Mouse (Mus musculus) hindbrain, embryonic 13.5 days (tissue): ENCODE data around the gene C3ar1. TPM values are rescaled to one million over a fixed set of nuclear protein-coding genes. Genes with fewer than 3 reads are reported as not detected.
A peak's percentile ranks its signal among the peaks of the same experiment; 100 is the strongest.

Experiments used
- ATAC-seq: fragments of 200-750 bp; cut with Nextera tagmentation; 2 replicates; pipeline ENCODE4 v1.8.0; 2017; ENCODE audit warnings: moderate TSS enrichment; ENCODE audit not compliant: low FRiP score
- H3K27ac ChIP-seq: fragments of 300-500 bp; sonication (generic); 2 replicates; pipeline ENCODE4 v1.5.1; 2015; ENCODE audit warnings: inconsistent platforms, mild to moderate bottlenecking, moderate library complexity
- H3K27me3 ChIP-seq: fragments of 300-500 bp; sonication (generic); 2 replicates; pipeline ENCODE4 v1.6.1; 2015; ENCODE audit warnings: mild to moderate bottlenecking, inconsistent platforms
- H3K36me3 ChIP-seq: fragments of 300-500 bp; sonication (generic); 2 replicates; pipeline ENCODE4 v1.6.1; 2015; ENCODE audit warnings: mild to moderate bottlenecking, inconsistent platforms
- H3K4me1 ChIP-seq: fragments of 300-500 bp; sonication (generic); replicated peaks from 2 replicates; pipeline ENCODE4 v1.6.1; 2015; ENCODE audit warnings: inconsistent platforms
- H3K4me2 ChIP-seq: fragments of 300-500 bp; sonication (generic); 2 replicates; pipeline ENCODE4 v1.6.1; 2015; ENCODE audit warnings: inconsistent platforms, mild to moderate bottlenecking, moderate library complexity
- H3K4me3 ChIP-seq: fragments of 300-500 bp; sonication (generic); 2 replicates; pipeline ENCODE4 v1.5.1; 2015; ENCODE audit warnings: mild to moderate bottlenecking, inconsistent platforms
- H3K9ac ChIP-seq: fragments of 300-500 bp; sonication (generic); 2 replicates; pipeline ENCODE4 v1.6.1; 2015; ENCODE audit warnings: mild to moderate bottlenecking, inconsistent platforms
- H3K9me3 ChIP-seq: fragments of 300-500 bp; sonication (generic); 2 replicates; pipeline ENCODE4 v1.6.1; 2016; ENCODE audit warnings: inconsistent platforms
- WGBS: fragments of 180-500 bp; shearing (Covaris S2); methylation state at CpG from one replicate; pipeline ENCODE4 v1.1.7; 2015; 5-methylcytosine and 5-hydroxymethylcytosine counted together
- microRNA-seq: library from miRNA; unstranded; fragments of <30 nt; microRNA quantifications from one replicate; pipeline ENCODE4, GENCODE M21; 2016
- polyA plus RNA-seq: library from polyadenylated mRNA; unstranded; fragments of >200 nt; fragmentation: Nextera tagmentation; extraction: Ambion mirVana; gene quantifications from 2 replicates; pipeline ENCODE4 v1.2.1, GENCODE M21; 2015

The C3ar1 gene
- polyA plus RNA-seq, 1 experiment from 2014 or later = 1.7 TPM

GRCm38 (mm10) chr6:122810022-122810614, 45.8 kb downstream of the C3ar1 start:
- Histone ChIP-seq H3K4me2 (peak overlapping the region; percentile 62), H3K27ac (peak overlapping the region; percentile 98), H3K9me3 (no peaks in the 10 kb centered on the region), H3K27me3 (0 out of 2 replicates have a peak, but pooled peaks cover 5% of the 10 kb centered on the region), H3K4me1 (peaks cover 12% of the 10 kb centered on the region), H3K4me3 (peak overlapping the region; percentile 66), H3K9ac (peak overlapping the region; percentile 62), H3K36me3 (no peaks in the 10 kb centered on the region)
- peak; percentile 3; the same call in 1 of the 2 replicates for ATAC-seq
- WGBS = under 1% methylated on average over 11 of the region's 11 CpGs

GRCm38 (mm10) chr6:122804418-122804817, 51.5 kb downstream of the C3ar1 start:
- Histone ChIP-seq H3K27ac (no peak overlapping the region), H3K27me3 (peaks cover 33% of the 10 kb centered on the region), H3K36me3 (no peaks in the 10 kb centered on the region), H3K9ac (no peak overlapping the region), H3K4me1 (peaks cover 14% of the 10 kb centered on the region), H3K4me2 (no peak overlapping the region), H3K9me3 (no peaks in the 10 kb centered on the region), H3K4me3 (no peak overlapping the region)
- no peak for ATAC-seq
- 35% methylated on average over 5 of the region's 5 CpGs for WGBS

- 3% methylated on average over 34 of the region's 34 CpGs for WGBS
- Histone ChIP-seq H3K27me3 (peaks cover 28% of the 10 kb centered on the region), H3K4me1 (peaks cover 14% of the 10 kb centered on the region), H3K4me3 (peak overlapping the region; percentile 63), H3K4me2 (peak overlapping the region; percentile 91), H3K9ac (peak overlapping the region; percentile 81), H3K27ac (peak overlapping the region; percentile 35; the same call in 1 of the 2 replicates), H3K36me3 (no peaks in the 10 kb centered on the region), H3K9me3 (no peaks in the 10 kb centered on the region)
- peak; percentile 78 for ATAC-seq
These were observed 54.0 kb downstream of the C3ar1 start for GRCm38 (mm10) chr6:122801801-122802514.

GRCm38 (mm10) chr6:122801301-122801800, 54.6 kb downstream of the C3ar1 start, which contains the start of gene Slc2a3:
Gene Slc2a3, minus strand, starts transcription at chr6:122801640.
- peaks cover 28% of the 10 kb centered on the region for H3K27me3 ChIP-seq
- H3K9ac ChIP-seq = peak within 1 kb of the TSS; percentile 81
- peaks cover 14% of the 10 kb centered on the region for H3K4me1 ChIP-seq
- H3K9me3 ChIP-seq = no peaks in the 10 kb centered on the region
- H3K4me3 ChIP-seq = peak within 1 kb of the TSS; percentile 63
- peak within 1 kb of the TSS; percentile 35; the same call in 1 of the 2 replicates for H3K27ac ChIP-seq
- ATAC-seq = peak; percentile 75
- 1% methylated on average over 45 of the region's 46 CpGs for WGBS
- H3K36me3 ChIP-seq = no peaks in the 10 kb centered on the region
- H3K4me2 ChIP-seq = peak within 1 kb of the TSS; percentile 91

GRCm38 (mm10) chr6:122800640-122801300, 55.2 kb downstream of the C3ar1 start:
- Histone ChIP-seq H3K36me3 (no peaks in the 10 kb centered on the region), H3K9me3 (no peaks in the 10 kb centered on the region), H3K4me2 (peak overlapping the region; percentile 91), H3K9ac (peak overlapping the region; percentile 81), H3K27ac (no peak overlapping the region), H3K27me3 (peaks cover 28% of the 10 kb centered on the region), H3K4me1 (peaks cover 14% of the 10 kb centered on the region), H3K4me3 (peak overlapping the region; percentile 63)
- ATAC-seq = no peak
- WGBS = 44% methylated on average over 10 of the region's 10 CpGs

Small RNA genes within 50 kb of the gene (microRNA-seq; reads per million reads assigned to microRNA genes)
- not detected for gene Mir7231

Other genes starting within 250 kb of the C3ar1 start
- 0.08 TPM in 1 of 2 replicates, not detected in the other for gene Gdf3, start 246.1 kb downstream of the C3ar1 start, polyA plus RNA-seq
- gene Dppa3, start 229.8 kb downstream of the C3ar1 start, polyA plus RNA-seq = not detected in 2 replicates
- gene Nanog, start 148.7 kb downstream of the C3ar1 start, polyA plus RNA-seq = 0.21 and 0.22 TPM in 2 replicates
- 21.1 and 22.7 TPM in 2 replicates for gene Slc2a3, start 54.5 kb downstream of the C3ar1 start, polyA plus RNA-seq
- gene Foxj2, start 36.2 kb downstream of the C3ar1 start, polyA plus RNA-seq = 6.0 and 6.2 TPM in 2 replicates
- gene Necap1, start 18.3 kb upstream of the C3ar1 start, polyA plus RNA-seq = 121 and 130 TPM in 2 replicates
- 1.4 and 1.5 TPM in 2 replicates for gene Clec4a1, start 65.7 kb upstream of the C3ar1 start, polyA plus RNA-seq
- 1.2 and 1.6 TPM in 2 replicates for gene Clec4a3, start 96.4 kb upstream of the C3ar1 start, polyA plus RNA-seq
- not detected in 2 replicates for gene Clec4a4, start 134.2 kb upstream of the C3ar1 start, polyA plus RNA-seq
- gene Clec4b1, start 193.8 kb upstream of the C3ar1 start, polyA plus RNA-seq = not detected in 2 replicates